Mouse (Mus musculus) NIH3T3 (cell line): Measurements from ENCODE around the gene Med4.
"Not testable (repeated sequence)": the region's sequence is repeated elsewhere in the genome, so short reads cannot be mapped to it uniquely, and the experiment has no call there.

Experiments
- DNase-seq: peaks from one replicate; pipeline ENCODE4 v3.0.0-alpha.2; 2012; ENCODE audit warnings: low read depth

Med4 gene

GRCm38 (mm10) chr14:73501721-73502120 is 8.1 kb upstream of the Med4 start:
- DNase-seq: no peak

GRCm38 (mm10) chr14:73502591-73503184 is 7.1 kb upstream of the Med4 start:
- peak; percentile 45 for DNase-seq

DNA sequence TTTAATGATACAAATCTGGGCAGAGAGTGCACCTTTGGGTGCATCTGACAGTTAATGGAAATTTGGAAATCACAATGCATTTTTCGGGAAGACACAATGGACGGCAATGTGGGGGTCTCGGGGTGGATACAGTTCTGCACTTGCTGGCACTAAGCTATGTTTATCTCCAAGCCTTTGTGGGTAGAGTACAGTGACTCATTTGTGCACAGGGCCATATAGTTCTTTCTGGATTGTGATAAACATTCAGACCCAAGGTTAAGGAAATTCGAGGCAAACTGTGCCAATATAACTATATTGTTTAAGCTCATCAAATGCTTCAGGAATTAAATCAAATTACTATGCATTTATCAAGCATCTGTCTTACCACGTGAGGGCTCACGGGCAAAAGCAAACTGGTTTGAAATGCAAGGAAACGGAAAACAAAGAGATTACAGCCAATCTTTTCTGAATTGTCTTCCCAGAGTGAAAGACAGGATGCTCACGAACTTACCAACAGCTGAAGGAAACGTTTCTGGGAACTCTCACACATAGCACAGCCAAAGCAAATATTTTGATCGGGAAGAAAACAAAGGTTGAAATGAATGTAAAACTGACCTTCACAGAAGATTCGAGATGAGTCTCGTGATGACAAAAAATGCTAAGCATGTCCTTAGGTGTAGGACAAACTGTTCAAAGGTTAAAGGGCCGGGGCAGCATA is 6.4 kb upstream of the Med4 start:
- DNase-seq: no peak

GRCm38 (mm10) chr14:73506283-73506682 is 3.5 kb upstream of the Med4 start:
- DNase-seq: no peak

GRCm38 (mm10) chr14:73507200-73507599 is 2.6 kb upstream of the Med4 start:
- DNase-seq: no peak

DNA sequence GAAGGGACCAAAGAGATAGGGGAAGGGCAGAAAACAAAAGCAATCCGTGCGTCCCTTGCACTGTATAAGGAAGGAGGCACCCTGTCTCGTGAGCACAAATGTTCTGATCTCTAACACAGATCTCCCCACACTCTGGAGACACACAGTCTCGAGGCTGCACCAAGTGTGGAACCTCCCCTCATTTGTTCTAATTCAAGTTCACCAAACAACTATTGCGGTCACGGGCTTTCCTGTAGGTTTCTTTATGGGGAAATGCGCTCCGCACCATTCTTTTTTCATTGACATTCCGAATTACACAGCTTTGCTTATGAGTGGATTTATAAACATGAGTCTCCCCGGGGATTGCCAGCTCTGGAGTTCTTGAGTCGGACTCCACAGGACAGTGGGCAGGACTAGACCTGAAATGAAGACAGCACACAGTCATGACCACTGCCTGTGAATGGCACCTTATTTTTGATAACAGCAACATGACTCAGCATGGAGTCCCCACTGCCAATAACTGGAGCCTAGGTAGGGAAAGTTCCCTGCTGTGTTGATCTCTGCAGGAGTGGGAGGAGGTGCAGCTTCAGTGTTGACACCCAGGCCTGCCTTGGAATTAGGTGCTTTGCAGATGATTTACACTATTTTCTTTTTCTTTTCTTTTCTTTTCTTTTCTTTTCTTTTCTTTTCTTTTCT is 2.0 kb upstream of the Med4 start:
- peak; percentile 22 for DNase-seq

DNA sequence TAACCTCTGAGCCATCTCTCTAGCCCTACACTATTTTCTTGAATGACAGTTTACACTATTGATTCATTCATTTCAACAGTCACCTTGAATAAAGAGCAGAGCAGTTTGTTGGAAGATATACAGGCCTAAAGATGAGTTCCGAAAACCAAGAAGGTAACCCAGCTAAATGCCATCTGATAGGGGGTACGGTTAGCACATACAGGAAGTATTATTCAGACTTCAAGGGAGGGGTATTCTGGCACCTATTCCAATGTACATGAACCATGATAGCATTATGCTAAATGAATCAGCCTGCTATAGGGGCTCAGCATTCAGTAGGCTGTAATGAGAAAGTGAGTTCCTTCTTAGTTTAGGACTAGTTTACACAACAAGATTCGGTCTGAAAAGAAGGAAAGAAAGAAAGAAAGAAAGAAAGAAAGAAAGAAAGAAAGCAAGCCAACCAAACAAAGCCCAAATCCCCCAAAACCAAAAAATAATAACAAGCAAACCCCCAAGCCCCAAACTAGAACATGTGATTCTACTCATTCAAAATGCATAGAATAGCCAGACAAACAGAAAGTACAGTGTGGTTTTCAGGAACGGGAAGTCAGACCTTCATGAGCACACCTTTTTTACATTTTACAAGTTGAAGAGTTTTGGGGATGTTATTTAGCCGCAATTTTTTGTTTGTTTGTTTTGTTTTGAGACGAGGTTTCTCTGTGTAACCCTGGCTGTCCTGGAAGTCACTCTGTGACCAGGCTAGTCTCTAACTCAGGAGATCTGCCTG is 1.0 kb upstream of the Med4 start:
- no peak for DNase-seq

GRCm38 (mm10) chr14:73524136-73524535 is 14.3 kb downstream of the Med4 start:
- no peak for DNase-seq

DNA sequence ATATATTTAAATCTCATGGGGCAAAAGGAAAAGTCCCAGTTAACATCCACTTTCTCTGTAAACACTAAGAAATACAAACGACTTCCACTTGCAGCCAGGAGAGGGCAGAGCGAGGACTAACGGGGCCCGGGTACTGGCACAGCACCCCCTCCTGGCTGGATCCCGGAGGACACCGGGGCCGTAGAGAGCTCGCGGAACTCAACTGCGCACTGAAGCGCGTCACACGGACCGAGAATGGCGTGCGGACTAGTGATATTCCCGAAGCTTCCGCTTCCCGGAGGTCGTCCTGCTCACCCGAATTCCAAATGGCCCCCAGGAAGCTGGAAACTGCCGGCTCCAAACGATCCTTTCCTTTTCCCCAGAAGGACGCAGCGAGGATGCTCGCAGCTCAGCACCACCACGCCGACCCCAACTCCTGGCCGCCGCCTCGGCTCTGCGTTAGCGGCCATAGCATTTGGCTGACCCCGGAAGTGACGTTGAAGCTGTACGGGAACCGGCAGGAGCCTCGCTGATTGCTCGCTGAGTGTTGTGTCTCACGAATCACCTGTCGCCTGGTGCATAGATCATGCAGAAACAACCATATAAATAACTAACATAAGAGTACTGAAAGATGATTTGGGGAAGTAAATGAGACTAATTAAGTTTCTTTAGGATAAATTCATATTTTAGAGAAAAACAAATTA is 15.1 kb downstream of the Med4 start, which contains the start of gene Sucla2:
TSS of gene Sucla2 (plus strand) at position 554 of the 683 bp plus-strand sequence.
- peak; percentile 97 for DNase-seq

GRCm38 (mm10) chr14:73528661-73529060 is 18.8 kb downstream of the Med4 start:
- DNase-seq: not testable (repeated sequence)

DNA sequence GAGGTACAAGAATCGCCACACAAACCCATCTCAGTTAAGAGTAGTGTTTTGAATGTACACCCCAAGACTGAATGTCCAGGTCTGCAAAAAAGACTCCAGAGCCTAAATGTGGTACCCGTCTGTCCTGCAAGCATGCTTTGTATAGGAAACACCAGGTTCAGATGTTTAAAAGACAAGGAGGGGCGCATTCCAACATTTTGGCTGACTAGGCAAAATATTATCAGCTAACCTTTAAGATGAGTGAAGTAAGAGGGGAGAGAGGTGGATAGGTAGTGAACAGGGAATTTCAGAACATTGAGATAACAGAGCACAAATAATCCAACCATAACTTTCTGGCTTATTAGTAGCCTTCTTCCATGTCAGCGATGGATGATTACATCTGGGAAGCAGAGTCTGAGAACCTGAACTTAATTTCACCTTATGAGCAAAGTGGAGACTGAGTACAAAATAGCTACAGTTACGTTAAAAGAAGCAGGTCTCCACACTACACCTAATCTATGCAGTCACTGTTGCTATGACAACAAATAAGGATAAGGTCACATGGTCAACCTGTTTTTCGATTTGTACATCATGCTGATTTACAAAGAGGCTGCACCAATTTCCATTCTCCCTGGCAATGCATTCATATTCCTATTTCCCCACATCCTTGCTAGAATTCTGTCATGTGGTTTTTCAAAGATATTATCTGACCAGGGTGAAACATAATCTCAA is 24.1 kb downstream of the Med4 start:
- DNase-seq: no peak

DNA sequence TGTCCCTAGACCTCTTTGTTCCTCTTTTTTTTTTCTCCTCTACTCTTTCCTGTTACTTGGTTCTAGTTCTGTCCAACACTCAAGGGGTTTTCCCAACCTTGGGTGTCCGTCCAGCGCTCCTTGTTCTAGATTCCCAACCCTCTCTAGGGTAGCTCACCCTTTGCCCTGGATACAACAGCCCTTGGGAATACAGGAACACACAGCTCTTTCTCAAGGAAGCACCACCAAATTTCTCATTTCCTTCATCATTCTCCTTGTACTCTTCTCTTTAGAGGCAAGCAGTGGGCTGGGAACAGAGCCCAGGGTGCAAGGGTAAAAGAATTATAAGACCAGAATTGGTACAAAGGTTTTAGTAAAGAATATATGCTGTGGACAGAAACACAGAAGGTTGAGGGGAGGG is 25.8 kb downstream of the Med4 start:
- no peak for DNase-seq

DNA sequence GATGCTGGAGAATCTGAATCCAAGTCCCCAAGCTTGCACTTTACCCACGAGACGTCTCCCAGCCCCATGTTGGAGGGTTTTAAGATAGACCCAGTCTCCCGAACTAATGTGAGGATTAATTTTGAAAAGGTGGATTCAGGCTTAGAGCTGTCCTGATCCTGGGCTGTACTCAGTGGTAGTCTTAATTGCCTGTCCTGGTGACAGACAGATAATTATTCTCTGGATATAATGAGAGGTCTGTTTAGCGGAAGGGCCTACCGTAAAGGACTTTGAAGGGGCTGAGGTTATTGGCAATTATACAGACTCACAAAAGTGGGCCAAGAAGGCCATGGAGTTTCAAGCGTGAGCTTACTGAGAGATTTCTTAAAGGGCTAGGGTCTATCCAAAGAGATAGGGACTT is 34.0 kb downstream of the Med4 start:
- no peak for DNase-seq

DNA sequence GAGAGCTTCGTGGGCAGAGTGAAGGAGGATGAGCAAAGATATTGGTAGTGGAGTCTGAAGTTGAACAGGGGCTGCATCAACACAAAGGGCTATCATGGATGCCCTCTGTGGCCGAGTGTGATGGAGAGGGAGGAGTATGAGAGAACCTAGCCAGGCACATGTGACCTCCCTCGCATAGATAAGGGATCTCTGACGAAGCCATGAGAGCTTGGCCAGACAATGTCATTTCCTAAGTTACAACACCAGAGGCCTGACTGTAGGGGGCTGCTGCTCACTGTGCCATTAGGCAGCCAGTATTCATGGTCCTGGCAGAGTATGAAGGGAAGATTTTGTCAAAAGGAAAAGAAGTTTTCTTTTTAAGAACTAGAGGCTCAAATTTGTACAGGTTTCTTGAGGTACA is 37.2 kb downstream of the Med4 start:
- DNase-seq: no peak

DNA sequence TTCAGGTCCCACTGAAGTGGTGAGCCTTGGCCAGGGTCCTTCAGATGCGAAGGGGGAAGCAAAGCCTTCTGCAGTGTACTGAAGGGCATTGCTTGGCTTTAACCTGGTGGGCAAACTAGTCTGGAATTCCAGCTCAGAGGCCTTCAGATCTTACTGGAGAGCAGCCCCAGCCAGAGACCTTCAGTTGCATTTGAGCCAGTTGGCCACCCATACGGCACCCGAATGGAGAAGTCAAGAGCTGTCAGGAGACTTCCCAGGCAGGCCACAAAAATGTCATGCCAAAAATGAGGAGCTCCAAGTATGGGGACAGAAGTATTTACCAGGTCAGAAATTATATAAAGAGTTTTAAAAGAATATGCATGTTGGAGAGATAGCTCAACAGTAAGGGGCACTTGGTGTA is 38.2 kb downstream of the Med4 start, which contains the start of gene Nudt15:
TSS of gene Nudt15 (minus strand) at position 192 of the 400 bp plus-strand sequence.
- DNase-seq: no peak

DNA sequence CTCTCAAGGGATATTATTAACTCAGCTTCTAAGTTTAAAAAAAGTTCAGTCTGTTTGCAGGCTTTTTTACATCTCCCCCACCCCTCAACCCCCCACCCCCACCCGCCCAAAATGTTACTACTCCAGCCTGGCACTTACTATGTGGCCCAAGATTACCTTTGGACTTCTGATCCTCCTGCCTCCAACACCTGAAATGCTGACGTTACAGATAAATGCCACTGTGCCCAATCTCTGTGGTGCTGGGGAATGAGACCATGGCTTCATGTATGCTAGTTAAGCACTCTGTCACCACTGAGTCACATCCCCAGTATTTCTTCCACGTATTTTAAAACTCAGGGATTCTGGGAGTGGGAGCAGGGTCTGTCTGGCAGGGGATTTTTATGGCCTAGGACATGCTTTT is 40.5 kb downstream of the Med4 start:
- no peak for DNase-seq

GRCm38 (mm10) chr14:73550732-73551131 is 40.9 kb downstream of the Med4 start:
- no peak for DNase-seq

- no peak for DNase-seq
These were observed 41.3 kb downstream of the Med4 start for GRCm38 (mm10) chr14:73551164-73551563.

DNA sequence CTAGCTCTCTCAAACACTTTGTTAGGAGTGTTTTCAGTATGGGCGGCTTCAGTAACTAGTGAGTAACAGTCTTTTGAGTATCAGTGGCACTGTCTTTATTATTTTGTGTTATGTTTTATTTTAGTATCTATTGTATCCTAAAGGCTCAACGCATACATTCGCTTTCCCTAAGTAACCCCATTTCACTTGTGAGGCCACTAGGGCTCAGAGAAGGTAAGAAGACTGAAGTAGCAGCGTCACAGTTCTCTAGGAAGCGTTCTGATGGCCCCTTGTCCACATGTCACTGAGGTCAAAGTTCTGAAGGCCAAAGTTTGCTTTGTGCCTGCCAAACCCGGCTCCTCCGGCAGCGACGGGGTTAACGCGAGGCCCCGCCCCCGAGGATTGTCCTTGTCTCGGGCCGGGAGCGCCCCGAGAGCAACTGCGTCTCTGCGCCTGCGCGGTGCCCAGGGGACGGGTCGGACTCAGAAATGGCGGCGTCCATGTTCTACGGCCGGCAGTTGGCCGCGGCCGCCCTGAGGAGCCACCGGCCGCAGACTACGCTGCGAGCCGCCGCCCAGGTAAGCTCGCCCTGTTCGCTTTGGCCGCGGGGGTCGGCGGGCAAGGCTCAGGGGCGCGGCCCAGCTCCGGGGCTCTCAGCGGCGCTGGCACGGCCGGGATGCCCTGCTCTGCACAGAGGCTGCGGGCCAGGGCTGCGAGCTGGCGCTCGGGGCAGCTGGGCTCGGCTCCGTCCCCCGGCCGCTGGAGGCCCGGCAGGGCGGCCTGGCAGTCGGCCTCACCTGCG is 42.7 kb downstream of the Med4 start:
- peak; percentile 96 for DNase-seq

- no peak for DNase-seq
These were observed 43.4 kb downstream of the Med4 start for GRCm38 (mm10) chr14:73553122-73553696.
